Mouse (Mus musculus) spleen, adult 2 months (tissue): ENCODE measurements around the gene Ptgfrn. TPM values are rescaled to one million over a fixed set of nuclear protein-coding genes. Genes with fewer than 3 reads are reported as not detected.

ENCODE experiments used
- DNase-seq, 2 experiments: peaks; one replicate each; pipeline versions ENCODE4 v3.0.0 to v3.0.0-alpha.2; 2012 to 2021; ENCODE audit warnings: low spot score in 2 of 2, low read depth in 1 of 2
- H3K27ac ChIP-seq: fragments of 200-500 bp; 2 replicates; pipeline ENCODE4 v1.5.1; 2012; ENCODE audit warnings: low read length, inconsistent platforms; ENCODE audit not compliant: insufficient read depth
- H3K27me3 ChIP-seq: fragments of 200-500 bp; 2 replicates; pipeline ENCODE4 v1.6.1; 2012; ENCODE audit warnings: mild to moderate bottlenecking, moderate library complexity, low read length, inconsistent platforms; ENCODE audit not compliant: control insufficient read depth, insufficient read depth
- H3K36me3 ChIP-seq: fragments of 200-500 bp; 2 replicates; pipeline ENCODE4 v1.6.1; 2012; ENCODE audit warnings: mild to moderate bottlenecking, low read length, inconsistent platforms; ENCODE audit not compliant: control insufficient read depth, insufficient read depth
- H3K4me1 ChIP-seq: fragments of 200-500 bp; 2 replicates; pipeline ENCODE4 v1.6.1; 2011; ENCODE audit warnings: inconsistent platforms; ENCODE audit not compliant: control insufficient read depth, insufficient read depth, insufficient read length
- H3K4me3 ChIP-seq: fragments of 200-500 bp; 2 replicates; pipeline ENCODE4 v1.5.1; 2011; ENCODE audit warnings: mild to moderate bottlenecking, inconsistent platforms; ENCODE audit not compliant: insufficient read depth, insufficient read length; ENCODE audit errors: extremely low read depth
- CTCF ChIP-seq: fragments of 200-500 bp; IDR thresholded peaks from 2 replicates; pipeline ENCODE4 v1.5.1; 2011; ENCODE audit warnings: mild to moderate bottlenecking, inconsistent platforms; ENCODE audit not compliant: insufficient read depth, insufficient read length, insufficient replicate concordance; ENCODE audit errors: extremely low read depth
- POLR2A ChIP-seq: fragments of 200-500 bp; IDR thresholded peaks from 2 replicates; pipeline ENCODE4 v1.6.1; 2011; ENCODE audit warnings: low read depth, low read length, inconsistent platforms
- WGBS: fragments of 180-500 bp; shearing (Covaris S2); methylation state at CpG from one replicate; pipeline ENCODE4 v1.1.7; 2018; 5-methylcytosine and 5-hydroxymethylcytosine counted together
- polyA plus RNA-seq: library from polyadenylated mRNA; depleted of rRNA; stranded (reverse); fragments of >200 nt; gene quantifications from 2 replicates; pipeline ENCODE4 v1.2.3, GENCODE M21; 2012

The Ptgfrn gene
- polyA plus RNA-seq, 1 experiment: 3.6 TPM

DNA sequence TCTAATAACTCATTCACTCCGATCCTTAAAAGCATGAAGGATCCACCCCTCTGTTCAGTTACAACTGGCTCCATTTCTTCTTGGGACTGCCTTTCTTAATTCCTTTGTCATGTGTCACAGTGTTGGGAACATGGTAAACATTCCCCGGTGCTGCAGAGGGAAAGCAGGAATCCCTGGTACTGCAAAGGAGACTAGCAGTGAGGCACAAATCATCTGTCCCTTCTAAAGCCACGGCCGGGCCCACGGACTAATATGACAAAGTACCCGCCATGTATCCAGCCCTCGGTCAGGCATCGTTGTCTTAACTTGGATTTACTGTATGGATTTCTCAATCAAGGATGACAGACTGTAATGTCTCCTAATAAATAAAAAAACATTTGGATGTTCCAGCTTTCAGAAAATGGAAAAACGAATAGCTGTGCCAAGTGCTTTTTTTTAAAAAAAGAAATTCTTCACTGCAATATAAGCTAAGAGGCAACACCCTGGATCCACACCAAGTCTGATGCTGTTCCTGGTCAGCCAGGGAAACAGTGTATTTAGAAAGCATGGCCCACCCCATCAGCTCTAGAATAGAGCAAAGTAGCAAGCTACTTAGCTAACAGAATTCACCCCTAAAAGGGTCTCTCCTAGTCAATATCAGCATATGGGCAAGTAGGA lies 10.2 kb downstream of the Ptgfrn start:
- TF ChIP-seq POLR2A (no peak), CTCF (no peak)
- no peak for DNase-seq
- no peaks in the 10 kb centered on the region for H3K27me3 ChIP-seq
- 84% methylated on average over 9 of the region's 9 CpGs for WGBS
- no peaks in the 10 kb centered on the region for H3K36me3 ChIP-seq
- H3K27ac ChIP-seq: no peak overlapping the region
- no peak overlapping the region for H3K4me3 ChIP-seq
- H3K4me1 ChIP-seq: no peaks in the 10 kb centered on the region

DNA sequence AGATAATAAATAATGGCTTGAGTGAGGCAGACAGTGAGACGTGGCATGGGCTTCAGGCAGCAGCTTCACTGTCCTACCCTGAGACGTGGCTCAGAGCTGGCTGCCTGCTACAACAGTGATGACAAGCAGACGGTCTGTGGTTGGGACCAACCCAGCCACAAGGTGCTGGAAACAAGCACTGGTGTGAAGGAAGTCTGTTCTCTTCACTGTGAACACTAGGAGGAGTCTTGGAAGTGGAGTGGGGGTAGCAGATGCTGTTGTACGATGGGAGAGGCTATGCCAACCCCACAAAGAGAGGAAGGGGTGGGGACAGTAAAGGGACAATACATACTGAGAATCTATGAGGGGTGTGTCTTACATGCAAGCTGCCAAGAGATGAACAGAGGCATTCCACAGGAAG lies 12.0 kb downstream of the Ptgfrn start:
- 11% methylated on average over 4 of the region's 4 CpGs for WGBS
- H3K4me1 ChIP-seq: no peaks in the 10 kb centered on the region
- no peak overlapping the region for H3K4me3 ChIP-seq
- H3K27ac ChIP-seq: no peak overlapping the region
- DNase-seq: no peak
- TF ChIP-seq CTCF (no peak), POLR2A (no peak)
- no peaks in the 10 kb centered on the region for H3K36me3 ChIP-seq
- no peaks in the 10 kb centered on the region for H3K27me3 ChIP-seq

DNA sequence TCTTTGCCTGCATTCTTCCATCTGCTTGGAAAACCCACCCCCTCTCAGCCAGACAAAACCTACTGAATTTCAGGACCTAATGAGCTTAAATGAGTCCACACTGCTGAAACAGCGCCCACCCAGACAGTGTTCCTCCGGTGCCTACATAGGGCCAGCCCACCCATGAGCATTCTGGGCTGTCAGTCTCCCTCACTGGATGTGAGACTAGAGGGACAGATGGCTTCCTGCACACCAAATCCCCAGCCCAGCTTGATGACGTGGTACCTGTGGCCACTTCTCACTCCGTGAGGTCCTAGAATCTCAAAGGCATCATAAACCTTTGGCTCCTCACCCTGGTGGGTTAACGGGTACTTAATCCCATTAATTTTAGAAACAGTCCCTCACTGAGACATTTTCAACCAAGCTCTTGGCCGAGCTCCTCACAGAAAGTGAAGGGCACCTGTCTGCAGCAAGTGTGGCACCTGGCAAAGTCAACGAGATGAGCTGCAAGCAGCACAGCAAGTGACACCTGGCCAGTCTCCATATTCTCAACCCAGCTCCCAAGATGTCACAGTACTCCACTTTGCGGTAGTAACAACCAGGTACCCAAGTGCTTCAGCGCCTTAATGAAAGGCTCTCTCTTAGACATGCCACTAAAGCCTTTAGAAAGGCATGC lies 12.8 kb downstream of the Ptgfrn start:
- Histone ChIP-seq H3K27ac (no peak overlapping the region), H3K27me3 (no peaks in the 10 kb centered on the region), H3K36me3 (no peaks in the 10 kb centered on the region), H3K4me3 (no peak overlapping the region), H3K4me1 (no peaks in the 10 kb centered on the region)
- 84% methylated on average over 9 of the region's 9 CpGs for WGBS
- DNase-seq: no peak
- TF ChIP-seq CTCF (no peak), POLR2A (no peak)

DNA sequence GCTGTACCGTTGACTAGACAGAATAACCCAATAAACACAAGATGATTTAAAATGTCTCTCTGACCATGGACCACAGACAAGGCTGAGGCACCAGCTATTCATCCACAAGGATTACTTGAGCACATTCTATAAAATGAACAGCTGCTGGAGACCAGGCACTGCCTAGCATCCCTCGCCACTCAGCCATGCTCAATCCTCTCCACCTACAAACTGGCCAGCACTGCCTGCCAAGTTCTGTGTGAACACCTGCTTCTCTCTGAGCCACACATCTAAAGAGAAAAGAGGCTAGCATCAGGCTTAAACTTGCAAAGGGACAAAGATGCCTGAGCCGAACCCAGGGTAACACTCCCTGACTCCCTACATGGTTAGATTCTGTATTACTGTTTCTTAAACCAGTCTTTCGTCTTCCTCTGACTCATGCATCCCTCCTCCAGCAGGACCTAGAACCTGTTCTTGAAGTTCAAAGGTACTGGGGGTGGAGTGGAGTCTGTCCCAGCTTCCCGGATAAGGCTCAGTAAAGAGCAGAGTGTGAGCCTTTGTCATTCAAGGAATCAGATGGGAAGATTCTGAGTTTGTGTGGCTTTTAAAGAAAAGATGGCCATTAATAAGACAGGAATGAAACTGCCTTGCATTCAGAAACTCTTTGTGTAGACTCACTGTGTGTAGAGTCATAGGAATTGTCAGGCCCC lies 14.2 kb downstream of the Ptgfrn start:
- Histone ChIP-seq H3K4me1 (no peaks in the 10 kb centered on the region), H3K36me3 (no peaks in the 10 kb centered on the region), H3K27me3 (no peaks in the 10 kb centered on the region), H3K27ac (no peak overlapping the region), H3K4me3 (no peak overlapping the region)
- TF ChIP-seq CTCF (no peak), POLR2A (no peak)
- no peak for DNase-seq
- 89% methylated on average over 5 of the region's 5 CpGs for WGBS

DNA sequence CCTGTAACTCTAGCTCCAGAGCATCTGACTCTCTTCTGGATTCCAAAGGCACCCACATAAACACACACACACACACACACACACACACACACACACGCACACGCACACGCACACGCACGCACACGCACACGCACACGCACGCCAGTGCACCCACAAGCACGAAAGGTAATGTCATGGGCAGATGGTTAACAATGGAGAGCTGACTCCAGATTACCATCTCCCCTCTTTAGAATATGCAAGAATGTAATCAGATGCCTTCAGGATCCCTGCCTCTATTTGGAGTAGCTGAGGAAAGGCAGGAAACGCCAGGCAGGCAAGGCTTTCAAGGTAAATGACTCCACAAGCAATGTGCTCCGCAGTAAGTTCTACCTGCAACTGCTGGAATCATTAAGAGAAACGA lies 17.9 kb downstream of the Ptgfrn start:
- no peak for DNase-seq
- H3K36me3 ChIP-seq: no peaks in the 10 kb centered on the region
- no peaks in the 10 kb centered on the region for H3K27me3 ChIP-seq
- no peak for TF ChIP-seq POLR2A
- no peak for TF ChIP-seq CTCF
- no peak overlapping the region for H3K27ac ChIP-seq
- 92% methylated on average over 13 of the region's 13 CpGs for WGBS
- no peak overlapping the region for H3K4me3 ChIP-seq
- no peaks in the 10 kb centered on the region for H3K4me1 ChIP-seq

DNA sequence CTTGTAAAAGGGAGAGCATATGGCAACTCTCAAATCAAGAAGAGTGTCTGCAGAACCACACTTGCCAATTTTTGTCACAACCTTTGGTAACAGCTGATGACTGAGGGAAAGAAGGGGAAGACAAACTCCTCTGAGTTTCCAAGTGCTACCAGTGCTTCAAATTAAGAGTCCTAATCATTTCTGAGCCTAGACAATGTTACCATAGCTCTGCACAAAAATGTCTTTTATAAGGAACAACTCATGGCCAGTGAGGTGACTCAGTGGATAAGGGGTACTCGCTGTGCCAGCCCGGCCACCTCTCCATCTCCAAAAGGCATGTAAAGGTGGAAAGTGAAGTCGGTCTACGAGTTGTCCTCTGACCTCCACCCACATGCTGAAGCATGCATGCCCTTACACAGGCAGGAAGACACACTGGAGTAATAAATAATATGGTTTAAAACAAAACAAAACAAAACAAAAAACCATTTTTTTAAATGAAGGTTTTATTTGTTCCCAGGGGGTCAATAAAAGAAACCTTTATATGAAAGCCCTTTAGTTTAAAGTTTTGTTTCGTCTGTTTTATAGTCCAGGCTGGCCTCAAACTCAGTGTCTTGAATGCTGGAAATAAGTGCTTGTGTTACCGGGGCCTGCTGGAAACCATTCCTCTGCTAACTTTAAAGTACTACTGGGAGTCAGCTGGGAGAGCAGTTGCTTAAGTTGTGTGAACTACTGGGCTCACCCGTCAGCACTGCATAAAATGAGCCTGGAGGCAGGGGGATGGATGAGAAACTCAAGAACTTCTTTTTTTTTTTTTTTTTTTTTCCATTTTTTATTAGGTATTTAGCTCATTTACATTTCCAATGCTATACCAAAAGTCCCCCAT lies 23.3 kb downstream of the Ptgfrn start:
- DNase-seq: no peak
- no peaks in the 10 kb centered on the region for H3K4me1 ChIP-seq
- WGBS: 88% methylated on average over 7 of the region's 7 CpGs
- H3K36me3 ChIP-seq: no peaks in the 10 kb centered on the region
- TF ChIP-seq CTCF: no peak
- no peak for TF ChIP-seq POLR2A
- H3K27me3 ChIP-seq: no peaks in the 10 kb centered on the region
- no peak overlapping the region for H3K27ac ChIP-seq
- H3K4me3 ChIP-seq: no peak overlapping the region
